Mouse (Mus musculus): ENCODE measurements around the gene Zfp574.

The Zfp574 gene

DNA sequence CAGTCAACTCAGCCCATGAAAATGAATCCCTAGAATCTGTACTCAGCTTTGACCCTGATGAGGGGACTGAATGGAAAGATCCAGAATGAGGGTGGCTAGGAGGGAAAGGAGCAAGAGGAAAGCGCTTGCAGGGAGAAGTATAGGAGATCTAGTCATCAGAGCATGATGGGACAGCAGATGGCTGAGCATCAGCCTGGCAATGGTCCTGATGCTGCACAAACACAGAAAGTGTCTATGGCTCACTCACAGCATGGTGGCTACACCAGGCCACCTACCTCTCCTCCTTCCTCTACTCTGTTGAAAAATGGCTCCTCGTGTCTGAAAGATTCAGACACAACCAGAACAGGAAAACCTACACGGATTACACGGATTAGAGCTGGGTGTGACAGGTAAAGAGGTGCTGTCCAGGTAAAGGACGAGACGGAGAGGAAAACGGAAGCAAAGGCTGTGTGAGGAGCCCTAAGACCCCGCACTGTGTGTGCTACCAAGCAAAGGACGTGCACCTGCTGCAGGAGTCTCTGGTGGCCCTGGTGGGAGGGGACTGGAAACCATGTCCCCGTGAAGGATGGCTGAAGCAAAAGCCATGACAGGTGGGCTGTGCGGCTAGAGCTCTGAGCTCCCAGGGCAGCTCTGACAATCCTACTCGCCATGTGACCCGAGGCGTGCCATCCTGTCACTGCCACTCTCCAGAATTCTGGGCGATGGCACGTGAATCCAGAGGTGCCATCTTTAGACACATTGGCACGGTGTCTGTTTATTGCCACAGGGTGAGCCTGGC is 40.0 kb downstream of the Zfp574 start:
- in situ Hi-C loops (cut with MboI; ENCODE audit: low sequenced_read_pairs): no loop called here

DNA sequence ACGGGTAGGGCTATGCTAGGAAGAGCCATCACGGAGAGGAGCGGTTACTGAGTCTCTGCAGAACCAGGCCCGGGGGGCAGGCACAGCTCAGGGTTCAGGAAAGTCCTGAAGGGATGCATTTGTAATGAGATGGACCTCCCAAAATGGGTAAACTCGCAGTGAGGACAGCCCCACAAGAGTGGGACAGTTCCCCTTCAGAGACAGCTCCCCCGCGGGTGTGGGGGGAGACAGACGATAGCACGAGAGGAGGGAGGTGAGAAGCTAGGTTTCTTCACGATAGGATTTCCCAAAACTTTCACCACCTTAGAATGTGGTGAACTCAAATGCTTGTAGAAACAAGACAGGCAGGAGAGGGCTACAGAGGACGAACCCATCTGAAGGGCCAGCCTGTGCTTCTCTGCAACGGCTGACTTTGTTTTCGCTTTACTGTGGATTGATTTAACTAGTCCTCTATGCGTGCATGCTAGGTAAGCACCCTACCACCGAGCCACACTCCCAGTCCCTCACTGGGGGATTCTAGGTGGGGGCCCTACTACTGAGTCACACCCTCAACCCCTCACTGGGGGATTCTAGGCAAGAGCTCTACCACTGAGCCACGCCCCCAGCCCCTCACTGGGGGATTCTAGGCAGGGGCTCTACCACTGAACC is 40.7 kb downstream of the Zfp574 start:
- in situ Hi-C loops (cut with MboI; ENCODE audit: low sequenced_read_pairs): no loop called here

DNA sequence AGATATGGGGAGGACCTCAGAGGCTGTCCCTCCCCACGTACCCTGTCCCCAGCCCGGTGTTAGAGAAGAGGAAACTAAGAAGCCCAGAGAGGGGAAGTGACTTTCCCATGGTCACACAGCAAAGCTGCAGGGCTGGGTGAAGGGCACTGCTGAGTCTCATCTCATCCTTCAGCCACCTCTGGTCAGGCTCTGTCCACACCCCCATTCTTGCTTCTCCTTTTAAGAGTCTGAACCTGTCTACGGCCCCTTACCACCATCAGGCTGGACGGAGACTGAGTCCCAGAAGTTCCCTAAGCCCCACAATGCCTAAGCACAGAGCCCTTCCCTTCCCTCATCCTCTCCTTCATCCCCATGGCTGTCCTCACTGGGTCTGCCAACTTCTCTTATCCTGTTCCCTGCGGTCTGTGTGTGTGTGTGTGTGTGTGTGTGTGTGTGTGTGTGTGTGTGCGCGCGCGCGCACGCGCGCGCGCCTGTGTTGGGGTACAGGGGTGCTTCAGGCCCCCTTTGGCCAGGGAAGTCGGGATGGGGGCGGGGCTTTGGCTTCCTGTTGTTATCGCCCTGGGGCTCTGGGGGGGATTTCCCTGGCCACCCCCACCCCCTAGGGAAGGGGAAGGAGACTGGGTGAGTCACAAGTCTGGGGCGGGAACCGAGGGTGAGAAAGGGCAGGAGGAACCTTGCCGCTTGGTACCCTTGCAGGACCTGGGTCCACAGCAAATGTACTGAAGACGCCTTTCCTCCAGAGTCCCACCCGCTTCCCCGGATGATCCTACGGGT is 47.9 kb downstream of the Zfp574 start:
- in situ Hi-C loops (cut with MboI; ENCODE audit: low sequenced_read_pairs): no loop called here

DNA sequence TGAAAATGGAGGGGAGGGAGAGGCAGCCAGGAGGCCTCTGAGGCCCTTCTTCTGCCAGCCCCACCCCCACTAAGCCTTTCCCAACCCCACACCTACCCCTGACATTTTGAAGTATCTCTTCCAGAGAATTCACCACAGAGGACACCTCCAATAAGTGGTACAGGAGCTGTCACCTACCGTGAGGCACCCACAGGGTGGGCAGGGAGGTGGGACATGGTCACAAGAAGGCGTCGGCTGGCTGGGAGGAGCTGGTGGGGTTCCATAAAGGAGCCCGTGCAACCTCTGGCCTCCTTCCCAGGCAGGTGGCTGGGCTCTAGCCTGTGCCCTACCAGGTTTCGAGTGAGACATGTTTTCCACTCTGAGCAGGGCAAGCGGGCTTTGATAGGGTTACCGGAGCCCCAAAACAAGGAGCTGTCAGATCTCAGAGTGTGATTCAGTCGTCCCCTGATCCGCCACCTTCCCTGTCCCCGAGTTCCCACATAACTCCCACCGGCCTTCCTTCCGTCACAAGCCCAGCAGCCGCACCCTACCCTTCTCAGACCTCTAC is 48.9 kb downstream of the Zfp574 start:
- in situ Hi-C loops (cut with MboI; ENCODE audit: low sequenced_read_pairs): no loop called here

DNA sequence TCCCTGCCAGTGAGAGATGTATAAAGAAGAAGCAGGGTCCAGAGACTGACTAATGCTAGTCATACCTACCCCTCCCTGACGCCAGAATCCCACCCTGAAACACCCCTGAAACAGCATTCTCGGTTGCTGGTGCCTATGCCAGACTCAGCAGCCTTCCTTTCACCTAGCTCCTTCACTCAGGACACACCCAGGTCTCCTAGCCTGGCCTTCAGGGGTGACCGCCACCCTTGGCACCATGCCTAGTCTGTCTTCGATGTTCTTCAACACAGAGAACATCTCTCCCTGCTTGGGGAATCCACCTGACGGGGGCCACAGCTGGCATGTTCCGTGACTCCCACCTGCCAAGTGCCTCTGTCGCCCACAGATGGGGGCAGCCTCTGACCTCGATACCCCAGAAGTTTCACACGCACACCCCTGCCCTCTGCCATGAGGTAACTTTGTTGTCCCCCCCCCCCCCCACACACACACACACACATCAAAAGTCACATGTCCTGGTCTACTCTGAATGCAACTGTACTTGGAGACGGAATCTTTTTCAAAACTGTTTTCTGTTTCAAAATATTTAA is 53.4 kb downstream of the Zfp574 start:
- in situ Hi-C loops (cut with MboI; ENCODE audit: low sequenced_read_pairs): loop anchor here (5.0 kb wide), 1 partner anchor 62 kb away; no protein-coding TSS in a partner anchor

DNA sequence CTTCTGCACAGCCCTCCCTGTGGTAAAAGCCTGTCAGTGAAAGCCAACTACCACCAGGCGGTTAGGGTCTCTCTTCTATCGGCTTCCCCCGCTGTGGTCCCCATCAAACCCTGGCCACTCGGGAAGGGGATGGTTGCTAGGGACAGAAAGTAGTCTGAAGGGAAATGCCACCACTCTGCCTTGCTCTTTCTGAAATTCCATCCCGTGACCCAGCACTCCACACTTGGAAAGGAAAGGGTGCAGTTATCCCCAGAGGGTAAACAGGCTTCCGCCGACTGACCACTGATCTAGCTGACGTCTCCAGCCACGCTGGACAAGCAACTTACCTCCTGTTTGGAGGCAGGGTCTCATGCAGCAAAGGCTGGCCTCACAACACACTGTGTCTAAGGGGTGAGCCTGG is 55.6 kb downstream of the Zfp574 start:
- in situ Hi-C loops (cut with MboI; ENCODE audit: low sequenced_read_pairs): loop anchor here (5.0 kb wide), 1 partner anchor 59 kb away; no protein-coding TSS in a partner anchor

DNA sequence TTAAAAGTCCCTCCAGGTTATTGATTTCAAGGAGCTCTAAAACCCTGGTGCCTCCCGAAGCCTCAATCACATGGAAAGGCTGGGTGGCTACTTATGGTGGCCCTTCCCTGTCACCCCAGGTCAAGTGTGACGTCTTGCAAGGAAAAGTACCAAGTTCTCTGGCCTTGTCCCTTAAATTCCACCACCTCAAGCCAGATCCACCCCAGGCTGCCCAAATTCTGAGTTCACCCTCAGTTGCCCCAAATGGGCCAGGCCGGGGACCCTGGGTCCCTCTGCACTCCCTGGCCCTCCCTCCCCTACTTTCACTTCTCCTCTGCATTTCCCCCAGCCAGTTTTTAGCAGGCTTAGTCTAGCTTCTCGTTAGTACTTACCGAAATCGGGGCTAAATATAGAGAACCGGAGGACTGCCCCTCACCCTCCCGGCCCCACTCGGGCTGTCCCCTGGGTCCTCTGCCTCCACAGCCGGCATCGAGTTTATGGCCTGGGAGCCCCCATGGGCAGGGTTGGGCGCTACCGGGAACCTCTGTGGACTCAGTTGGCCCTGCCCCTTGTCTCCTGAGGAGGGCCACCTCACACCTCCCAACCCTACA is 57.1 kb downstream of the Zfp574 start:
- in situ Hi-C loops (cut with MboI; ENCODE audit: low sequenced_read_pairs): loop anchor here (5.0 kb wide), 1 partner anchor 58 kb away; no protein-coding TSS in a partner anchor

DNA sequence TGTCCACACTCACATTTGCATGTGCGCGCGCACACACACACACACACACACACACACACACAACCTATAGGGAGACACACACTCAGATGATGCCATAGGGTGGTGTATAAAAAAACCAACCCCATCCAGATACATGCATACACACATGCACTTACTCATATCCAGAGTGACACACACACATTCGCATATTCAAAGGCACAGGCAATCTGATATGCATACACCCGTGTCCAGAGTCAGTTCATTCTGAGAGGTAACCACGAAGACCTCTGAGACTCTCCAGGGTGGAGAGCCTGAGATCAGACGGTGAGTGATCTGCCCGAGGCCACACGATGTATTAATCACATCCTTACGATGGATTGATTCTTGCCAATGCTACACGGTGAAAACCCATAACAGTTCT is 58.2 kb downstream of the Zfp574 start:
- in situ Hi-C loops (cut with MboI; ENCODE audit: low sequenced_read_pairs): no loop called here

DNA sequence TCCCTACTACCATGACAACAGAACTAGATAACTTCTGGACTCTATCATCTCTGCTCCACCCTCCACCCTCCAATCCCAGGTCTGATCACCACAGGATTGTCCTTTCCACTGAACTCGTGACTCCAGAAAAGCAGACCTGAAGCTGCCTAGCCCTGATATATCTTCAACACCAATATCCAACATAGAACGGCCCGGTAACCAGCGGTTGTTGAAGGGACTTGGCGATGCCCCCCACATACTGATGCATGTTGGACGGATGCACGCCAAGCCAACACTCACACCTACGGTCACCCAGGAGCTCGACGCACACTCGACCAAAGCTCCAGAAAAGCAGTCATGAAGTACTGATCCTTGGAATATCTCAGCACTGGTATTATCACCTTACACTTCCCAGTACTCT is 58.9 kb downstream of the Zfp574 start:
- in situ Hi-C loops (cut with MboI; ENCODE audit: low sequenced_read_pairs): no loop called here

DNA sequence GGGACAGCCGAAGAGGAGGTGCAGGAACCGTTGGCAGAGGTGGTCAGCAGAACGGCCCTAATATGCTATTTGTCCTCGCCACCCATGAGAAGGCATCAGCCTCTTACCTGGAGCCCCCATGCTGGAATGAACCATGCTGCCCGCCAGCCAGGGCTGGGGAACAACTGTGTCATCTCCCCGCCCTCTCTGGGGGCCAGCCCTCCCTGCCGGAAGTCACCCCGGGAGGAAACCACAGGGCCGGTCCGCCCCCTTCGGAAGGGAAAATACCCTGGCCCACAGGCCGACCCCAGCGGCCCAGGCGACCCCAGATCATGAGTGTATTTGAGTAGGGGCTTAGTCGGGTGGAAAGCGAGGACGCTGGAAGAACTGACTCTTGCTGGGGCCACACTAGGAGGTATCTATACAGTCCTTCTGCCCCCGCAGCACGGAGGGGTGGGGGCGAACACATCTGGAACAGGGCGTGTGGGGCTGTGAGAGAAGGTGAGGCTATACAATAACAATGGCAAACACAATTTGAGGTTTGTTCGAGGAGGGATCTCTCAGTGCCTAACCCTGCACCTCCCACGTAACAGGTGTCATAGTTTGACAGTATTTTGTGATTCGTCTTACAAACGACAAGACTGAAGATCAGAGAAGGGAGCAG is 60.1 kb downstream of the Zfp574 start:
- in situ Hi-C loops (cut with MboI; ENCODE audit: low sequenced_read_pairs): no loop called here

All from CH12F3 (cell line).